Mouse (Mus musculus): ENCODE measurements at regions not wholly inside any gene's neighbourhood (a gene's known extent, or its start where the extent isn't known, plus 50 kb on each side); places are given as distances from the start of the nearest gene placed in this dataset.

- DNase-seq: no peak
These were observed 110.6 kb upstream of the A530016L24Rik start for GRCm38 (mm10) chr12:112378482-112379243.

GRCm38 (mm10) chr12:112387836-112388235 lies 101.4 kb upstream of the A530016L24Rik start:
- DNase-seq: no peak

GRCm38 (mm10) chr12:112395909-112396308 lies 93.3 kb upstream of the A530016L24Rik start:
- no peak for DNase-seq

DNA sequence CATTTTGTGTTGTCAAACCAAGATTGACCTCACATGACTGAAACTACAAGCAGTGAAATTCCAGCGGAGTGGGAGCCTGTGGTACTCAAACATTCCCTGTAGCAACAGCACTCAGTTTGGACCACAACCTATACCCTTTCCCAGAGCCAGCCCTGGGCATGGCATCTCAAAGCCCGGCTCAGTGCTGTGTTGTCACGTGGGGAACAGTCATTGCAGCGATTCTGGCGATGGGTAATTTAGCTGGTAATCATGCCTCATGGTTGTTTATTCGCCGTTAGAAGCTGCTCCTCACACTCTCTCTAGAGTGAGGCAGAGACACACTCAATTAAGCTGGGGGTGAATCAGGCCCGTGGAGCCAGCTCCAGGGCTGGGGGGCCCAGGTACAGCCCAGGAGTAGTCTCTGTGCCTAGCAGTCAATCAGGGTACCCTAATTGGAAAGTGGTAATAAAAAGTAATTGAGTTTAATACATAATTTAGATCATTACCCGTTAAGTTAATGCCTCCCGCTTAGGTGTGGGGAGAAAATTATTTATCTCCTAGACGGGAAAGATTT lies 85.5 kb upstream of the A530016L24Rik start:
- no peak for DNase-seq

GRCm38 (mm10) chr12:112404338-112404737 lies 84.9 kb upstream of the A530016L24Rik start:
- DNase-seq: no peak

DNA sequence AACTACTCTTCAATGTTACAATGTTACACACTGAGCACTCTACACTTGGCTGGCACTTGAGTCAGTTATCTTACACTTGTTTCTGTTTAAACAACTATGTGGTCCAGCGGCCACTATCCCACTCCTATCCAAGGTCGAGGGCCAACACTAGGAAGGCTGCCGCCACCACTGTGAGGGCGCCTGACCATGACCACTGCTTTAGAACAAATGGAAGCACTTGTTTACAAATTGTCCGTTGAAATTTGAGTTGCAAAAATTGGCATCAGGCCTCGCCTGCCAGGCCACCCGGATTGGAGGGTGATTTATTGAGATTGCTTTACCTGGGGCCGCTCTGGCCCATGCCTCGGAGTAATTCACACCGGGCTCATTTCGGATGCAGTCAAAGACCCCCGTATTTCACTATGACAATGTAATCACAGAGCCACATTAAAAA lies 83.5 kb upstream of the A530016L24Rik start:
- no peak for DNase-seq

GRCm38 (mm10) chr12:112411612-112412350 lies 77.5 kb upstream of the A530016L24Rik start:
- DNase-seq: no peak

DNA sequence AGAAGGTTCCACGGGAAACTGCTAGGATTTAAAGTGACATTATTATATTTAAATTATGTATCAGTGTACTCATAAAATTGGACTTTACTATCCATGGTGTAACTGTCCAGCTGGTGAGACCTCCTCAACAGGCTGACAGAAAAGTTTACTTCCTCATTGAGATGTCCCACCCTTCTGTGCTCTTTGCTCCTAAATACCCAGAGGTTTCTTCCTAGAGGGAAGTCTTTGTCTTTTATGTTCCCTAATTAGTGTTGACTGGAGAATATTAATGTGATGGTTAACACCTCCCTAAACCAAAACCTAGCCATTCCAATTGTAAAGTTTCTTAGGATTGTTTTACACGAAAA lies 76.9 kb upstream of the A530016L24Rik start:
- DNase-seq: no peak

- no peak for DNase-seq
These were observed 73.2 kb upstream of the A530016L24Rik start for GRCm38 (mm10) chr12:112415926-112416473.

DNA sequence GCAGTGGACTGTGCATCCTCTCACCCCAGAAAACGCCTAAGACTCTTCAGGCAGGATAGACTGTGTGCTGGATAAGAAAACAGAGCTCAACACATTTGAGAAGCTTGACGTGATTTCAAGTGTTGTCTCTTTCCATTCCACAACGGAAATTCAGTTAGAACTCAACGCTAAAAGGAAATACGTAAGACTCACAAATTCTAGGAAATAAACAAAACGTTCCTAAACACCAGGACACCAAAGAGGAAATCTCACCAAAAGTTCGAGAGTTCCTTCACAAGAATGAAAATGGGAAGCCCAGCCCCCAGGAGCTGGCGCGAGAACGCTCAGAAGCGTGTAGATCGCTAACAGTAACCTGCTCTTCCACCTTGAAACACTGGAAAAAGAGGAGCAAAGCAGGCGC lies 72.7 kb upstream of the A530016L24Rik start:
- DNase-seq: no peak

DNA sequence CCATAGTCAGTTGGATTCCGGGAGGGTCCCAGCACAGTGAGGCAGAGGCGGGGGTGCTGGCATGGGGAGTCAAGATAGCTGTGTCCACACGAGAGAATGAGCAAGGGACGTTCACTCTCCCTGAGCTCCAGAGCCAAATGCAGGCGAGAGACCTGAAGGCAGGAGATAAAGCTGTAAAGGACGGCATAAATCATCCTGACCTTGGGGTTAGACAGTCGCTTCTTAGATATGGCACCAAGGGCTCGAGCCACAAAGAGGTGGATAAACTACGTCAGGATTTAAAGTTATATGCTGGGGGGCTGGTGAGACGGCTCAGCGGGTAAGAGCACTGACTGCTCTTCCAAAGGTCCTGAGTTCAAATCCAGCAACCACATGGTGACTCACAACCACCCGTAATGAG lies 70.6 kb upstream of the A530016L24Rik start:
- DNase-seq: no peak

- no peak for DNase-seq
These were observed 67.1 kb upstream of the A530016L24Rik start for GRCm38 (mm10) chr12:112422177-112422576.

DNA sequence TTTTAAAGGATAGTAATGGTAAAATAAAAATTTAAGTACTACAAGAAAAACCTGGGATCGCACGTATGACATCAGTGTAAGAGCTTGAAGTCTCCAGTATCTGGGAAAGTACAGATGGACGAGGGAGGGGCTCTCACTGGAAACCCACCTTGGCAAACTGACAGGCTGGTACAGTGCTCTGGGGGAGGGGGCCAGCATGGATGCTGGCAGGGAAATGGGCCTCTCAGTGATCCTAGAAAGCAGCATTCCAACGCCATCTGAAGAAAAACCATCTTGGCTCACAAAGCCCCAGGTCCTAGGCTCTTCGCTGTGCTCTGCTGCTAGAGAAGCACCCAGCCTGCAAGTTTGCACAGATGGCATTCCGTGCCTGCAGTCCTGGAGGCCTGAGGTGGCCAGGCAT lies 65.1 kb upstream of the A530016L24Rik start:
- DNase-seq: no peak

DNA sequence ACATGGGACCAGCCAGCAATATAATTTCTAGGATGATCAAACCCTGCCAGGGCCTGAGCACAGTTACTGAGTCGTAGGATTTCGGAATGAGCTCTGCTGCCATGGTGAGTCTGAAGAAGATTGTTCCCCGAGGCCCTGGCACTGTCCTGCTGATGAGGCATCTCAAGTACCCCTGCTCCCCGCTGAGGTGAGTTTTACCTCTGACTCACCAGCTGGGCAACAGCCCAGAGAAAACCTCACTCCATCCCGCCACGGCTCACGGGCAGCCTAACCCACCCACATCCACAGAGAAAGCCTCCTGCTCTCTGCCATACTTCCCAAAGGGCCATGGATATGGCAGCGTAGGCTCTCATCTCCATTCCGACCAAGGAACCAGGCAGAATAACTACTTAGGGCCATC lies 62.6 kb upstream of the A530016L24Rik start:
- no peak for DNase-seq

DNA sequence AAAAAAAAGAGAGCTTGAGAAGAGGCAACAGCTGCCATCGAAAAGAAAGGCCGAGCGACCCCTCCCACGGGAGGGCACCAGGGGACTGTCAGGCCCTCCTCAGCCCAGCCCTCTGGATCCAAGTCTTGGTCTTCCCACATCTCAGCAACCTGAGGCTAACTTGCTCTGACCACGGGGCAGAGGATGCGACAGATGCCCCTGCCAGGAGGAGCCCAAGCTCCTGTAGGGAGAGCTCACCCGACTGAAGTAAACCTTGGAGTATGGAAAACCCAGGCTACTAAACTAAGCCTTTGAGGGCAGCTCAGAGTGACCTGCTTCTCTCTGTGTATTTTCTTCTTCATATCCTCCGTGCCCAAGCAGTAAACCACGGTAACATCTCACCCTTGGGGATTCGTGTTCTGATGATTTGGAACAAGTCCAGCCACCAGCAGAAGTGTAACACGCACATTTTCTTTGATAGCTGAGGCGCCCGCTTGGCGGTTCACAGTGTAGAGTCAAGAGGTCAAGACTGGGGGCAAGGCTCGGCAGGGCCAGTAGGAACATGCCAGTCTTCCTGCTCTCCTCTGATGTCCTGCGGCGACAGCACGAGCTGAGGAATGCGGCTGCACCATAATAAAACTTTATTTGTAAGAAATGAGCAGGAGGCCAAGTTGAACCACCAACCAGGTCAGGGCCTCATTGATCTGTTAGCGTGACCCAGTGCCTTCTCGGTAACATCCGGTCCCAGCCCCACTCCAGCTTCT lies 59.0 kb upstream of the A530016L24Rik start:
- no peak for DNase-seq

DNA sequence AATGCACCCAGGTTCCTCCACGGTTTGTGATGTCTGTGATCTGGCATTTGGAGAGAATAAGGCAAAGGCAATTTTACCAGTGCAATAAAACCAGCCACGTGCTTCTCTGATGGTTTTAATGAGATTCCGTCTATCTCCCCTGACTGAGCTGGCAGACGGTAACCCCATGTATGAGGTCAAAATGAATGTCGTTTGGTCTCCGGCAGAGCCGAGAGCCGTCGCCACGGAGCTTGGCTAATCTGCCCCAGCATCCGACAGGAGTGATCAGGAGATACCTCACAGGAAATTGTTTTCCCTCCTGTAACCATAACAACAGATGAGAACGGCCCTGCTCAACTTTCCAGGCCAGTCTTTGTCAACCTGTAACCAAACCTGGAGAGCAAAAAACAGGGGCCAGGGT lies 55.9 kb upstream of the A530016L24Rik start:
- no peak for DNase-seq

- no peak for DNase-seq
These were observed 54.5 kb upstream of the A530016L24Rik start for GRCm38 (mm10) chr12:112434673-112435294.

- DNase-seq: no peak
These were observed 53.7 kb upstream of the A530016L24Rik start for GRCm38 (mm10) chr12:112435295-112436110.

DNA sequence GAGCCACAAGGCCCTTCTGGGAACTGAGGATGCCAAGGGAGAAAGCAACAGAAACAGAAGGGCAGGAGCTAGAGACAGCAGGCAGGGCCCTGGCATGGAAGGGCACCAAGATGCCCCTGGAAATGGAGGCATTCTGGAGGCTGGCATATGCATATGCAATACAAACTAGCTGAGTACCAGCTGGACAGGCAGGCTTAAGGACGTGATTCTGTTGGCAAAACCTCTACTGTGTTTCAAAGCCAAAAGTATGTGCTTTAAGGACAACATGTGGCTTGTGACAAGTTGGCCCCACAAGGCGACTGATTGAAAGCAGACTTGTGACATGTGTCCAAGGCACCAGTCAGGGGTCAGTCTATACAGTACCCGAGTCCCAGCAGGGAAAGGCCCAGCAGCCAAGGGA lies 52.2 kb upstream of the A530016L24Rik start:
- DNase-seq: no peak

DNA sequence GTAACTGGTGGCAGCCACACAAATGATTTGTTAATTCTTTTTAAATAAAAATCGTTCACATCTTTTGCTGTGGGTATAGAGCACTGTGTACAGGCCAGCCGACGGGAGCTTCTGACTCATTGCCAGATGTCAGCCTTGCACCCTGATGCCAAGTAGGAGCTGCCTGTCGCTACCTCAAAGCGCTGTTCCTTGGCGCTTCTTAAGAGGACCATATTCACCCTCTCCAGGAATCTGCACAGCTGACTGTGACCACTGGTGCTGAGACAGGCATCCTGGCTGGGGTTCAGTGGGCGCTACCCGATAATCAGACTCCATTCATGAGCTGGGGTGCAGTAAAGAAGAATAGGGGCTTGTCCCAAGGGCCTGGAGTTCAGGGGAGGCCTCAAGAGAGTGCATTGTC lies 51.0 kb upstream of the A530016L24Rik start:
- DNase-seq: no peak
